Mouse (Mus musculus) stomach, postnatal 0 days (tissue): Measurements from ENCODE around the gene Fkbp14.

Experiments used
- CTCF ChIP-seq: IDR thresholded peaks from 2 replicates; pipeline ENCODE4 v1.5.1; 2016; ENCODE audit warnings: antibody characterized with exemption, low read depth, mild to moderate bottlenecking, moderate library complexity
- EP300 ChIP-seq: optimal IDR thresholded peaks from 2 replicates; pipeline ENCODE3; 2016; ENCODE audit warnings: antibody characterized with exemption

DNA sequence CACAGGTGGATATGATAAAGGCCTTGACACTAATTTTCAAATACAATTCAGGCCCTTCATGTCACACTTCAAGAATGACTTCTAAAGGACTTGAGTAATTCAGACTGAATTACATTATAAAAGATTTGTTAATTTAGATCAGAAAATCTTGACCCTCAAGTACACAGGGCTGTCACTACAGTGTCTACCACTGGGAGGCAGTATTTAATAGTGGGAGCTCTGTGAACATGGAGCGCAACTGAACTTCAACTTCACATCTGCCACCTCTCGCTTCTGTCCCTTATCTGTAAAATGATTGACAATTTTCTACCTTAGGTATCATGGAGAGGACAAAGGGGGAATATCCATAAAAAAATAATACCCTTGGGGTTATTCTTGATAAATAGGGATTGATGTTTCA, 10.9 kb downstream of the Fkbp14 start:
- TF ChIP-seq CTCF = peak; percentile 89
- no peak for TF ChIP-seq EP300
